Mouse (Mus musculus) CD4-positive naive resting alpha-beta T cell, adult 76 days (primary cell): ENCODE data around the gene Akna. TPM values are rescaled to one million over a fixed set of nuclear protein-coding genes. Genes with fewer than 3 reads are reported as not detected.

Source experiments
- total RNA-seq: library from RNA; stranded (reverse); gene quantifications from one replicate; pipeline ENCODE4 v1.2.4, GENCODE M21; 2023

Gene Akna
- total RNA-seq = 278 TPM

DNA sequence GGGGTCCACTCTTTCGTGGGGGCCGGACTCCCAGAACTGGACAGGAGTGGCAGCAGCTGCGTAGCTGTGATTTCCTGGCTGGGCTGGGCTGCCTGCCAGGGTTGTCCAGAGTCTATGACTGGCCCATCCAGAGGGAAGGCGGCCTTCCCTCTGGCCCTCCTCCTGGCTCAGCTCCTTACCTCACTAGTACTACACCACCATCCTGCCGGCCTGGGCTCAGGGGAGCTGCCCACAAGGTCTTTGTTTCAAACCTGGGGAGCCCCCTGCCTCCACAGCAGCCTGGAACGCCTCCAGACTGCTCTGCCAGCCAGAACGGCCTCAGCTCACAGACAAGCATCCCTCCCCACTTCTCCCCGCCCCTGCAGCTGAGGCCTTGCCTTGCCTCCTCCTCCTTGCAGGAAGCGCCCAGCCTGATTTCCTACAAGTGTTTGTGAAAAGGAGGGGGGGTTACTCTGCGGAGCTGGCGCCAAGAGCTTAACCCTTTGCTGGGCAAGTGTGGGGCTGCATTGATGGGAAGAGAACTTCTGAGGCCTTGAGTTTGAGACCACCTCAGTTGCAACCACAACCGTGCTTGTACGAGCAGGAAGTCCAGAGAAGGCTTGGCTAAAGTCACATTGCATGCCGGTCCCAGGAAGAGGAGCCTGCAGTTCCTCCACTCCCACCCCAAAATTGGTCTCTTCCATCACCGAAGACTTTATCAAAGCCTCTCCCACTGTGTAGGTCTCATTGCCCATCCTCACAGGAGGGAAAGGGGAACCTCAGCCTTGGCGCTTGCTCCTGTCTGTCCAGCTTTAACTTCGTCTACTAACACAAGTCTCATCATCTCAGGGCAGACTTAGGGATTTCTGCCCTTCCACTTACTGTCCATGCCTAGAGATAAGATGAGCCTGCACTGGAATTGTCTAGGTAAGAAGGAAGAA, at the start of gene Akna:
Gene Akna, minus strand, starts transcription at position 315 of the 920 bp plus-strand sequence.

DNA sequence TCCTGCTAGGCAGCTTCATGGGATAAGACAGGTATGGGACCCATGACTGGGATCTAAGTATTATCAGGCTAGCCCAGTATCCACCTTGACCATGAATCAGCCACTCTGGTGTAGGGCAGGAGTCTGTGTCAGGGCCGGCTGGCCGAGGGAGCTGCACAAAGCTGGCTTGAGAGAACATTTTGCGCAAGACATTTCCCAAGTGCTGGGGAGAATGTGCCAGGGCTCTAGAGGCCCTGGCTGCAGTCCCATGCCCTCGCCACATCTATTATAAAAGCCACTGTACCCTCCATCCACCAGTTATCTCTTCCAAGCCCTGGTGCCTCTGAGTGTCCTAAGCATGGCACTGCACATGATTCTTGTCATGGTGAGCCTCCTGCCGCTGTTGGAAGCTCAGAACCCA, 41.0 kb downstream of the Akna start, which contains the start of gene Orm2:
Gene Orm2, plus strand, starts transcription at position 300 of the 400 bp plus-strand sequence.

DNA sequence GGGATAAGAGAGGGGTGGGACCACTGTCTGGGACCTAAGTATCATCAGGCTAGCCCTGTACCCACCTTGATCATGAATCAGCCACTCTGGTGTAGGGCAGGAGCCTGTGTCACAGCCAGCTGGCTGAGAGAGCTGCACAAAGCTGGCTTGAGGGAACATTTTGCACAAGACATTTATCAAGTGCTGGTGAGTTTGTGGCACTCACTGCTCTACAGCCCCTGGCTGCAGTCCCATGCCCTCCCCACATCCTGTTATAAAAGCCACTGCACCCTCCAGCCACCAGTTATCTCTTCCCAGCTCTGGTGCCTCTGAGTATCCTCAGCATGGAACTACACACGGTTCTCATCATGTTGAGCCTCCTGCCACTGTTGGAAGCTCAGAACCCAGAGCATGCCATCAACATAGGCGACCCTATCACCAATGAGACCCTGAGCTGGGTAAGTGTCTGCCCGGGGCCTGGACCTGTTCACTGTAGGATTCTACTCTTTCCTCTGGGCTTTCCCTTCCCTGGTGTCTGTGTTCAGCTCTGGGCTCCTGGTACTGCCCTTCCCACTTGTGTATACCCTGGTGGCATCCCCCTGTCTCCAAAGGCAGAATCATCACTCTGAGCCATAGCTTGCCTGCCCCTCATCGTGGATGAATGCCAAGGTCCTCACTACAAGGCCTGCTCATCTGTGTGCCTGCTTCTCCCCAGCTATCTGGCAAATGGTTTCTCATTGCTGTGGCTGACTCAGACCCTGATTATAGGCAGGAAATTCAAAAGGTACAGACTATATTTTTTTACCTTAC, 47.1 kb downstream of the Akna start, which contains the start of gene Orm3:
Gene Orm3, plus strand, starts transcription at position 286 of the 789 bp plus-strand sequence.

DNA sequence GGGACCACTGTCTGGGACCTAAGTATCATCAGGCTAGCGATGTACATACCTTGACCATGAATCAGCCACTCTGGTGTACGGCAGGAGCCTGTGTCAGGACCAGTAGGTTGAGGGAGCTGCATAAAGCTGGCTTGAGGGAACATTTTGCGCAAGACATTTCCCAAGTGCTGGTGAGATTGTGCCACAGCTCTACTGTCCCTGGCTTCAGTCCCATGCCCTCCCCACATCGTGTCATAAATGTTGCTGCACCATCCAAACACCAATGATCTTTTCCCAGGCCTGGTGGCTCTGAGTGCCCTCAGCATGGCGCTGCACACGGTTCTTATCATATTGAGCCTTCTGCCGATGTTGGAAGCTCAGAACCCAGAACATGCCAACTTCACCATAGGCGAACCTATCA, 58.9 kb downstream of the Akna start, which contains the start of gene Orm1:
Gene Orm1, plus strand, starts transcription at position 266 of the 400 bp plus-strand sequence.

Other genes starting within 250 kb of the Akna start
- gene Ambp, start 248.6 kb downstream of the Akna start, total RNA-seq = not detected
- gene Kif12, start 231.2 kb downstream of the Akna start, total RNA-seq = not detected
- 0.91 TPM for gene Col27a1, start 189.3 kb downstream of the Akna start, total RNA-seq
- gene Orm1, start 58.8 kb downstream of the Akna start, total RNA-seq = not detected
- gene Orm3, start 47.2 kb downstream of the Akna start, total RNA-seq = not detected
- not detected for gene Orm2, start 40.9 kb downstream of the Akna start, total RNA-seq
- 24.0 TPM for gene Whrn, start 92.6 kb upstream of the Akna start, total RNA-seq
- gene Atp6v1g1, start 141.4 kb upstream of the Akna start, total RNA-seq = 67.0 TPM
- 26.1 TPM for gene Tmem268, start 155.4 kb upstream of the Akna start, total RNA-seq
- gene Gm11213, start 201.9 kb upstream of the Akna start, total RNA-seq = not detected
- gene Tex48, start 219.1 kb upstream of the Akna start, total RNA-seq = not detected